17 mouse cellular contexts compared by ENCODE assay signal in the genomic region with DNA sequence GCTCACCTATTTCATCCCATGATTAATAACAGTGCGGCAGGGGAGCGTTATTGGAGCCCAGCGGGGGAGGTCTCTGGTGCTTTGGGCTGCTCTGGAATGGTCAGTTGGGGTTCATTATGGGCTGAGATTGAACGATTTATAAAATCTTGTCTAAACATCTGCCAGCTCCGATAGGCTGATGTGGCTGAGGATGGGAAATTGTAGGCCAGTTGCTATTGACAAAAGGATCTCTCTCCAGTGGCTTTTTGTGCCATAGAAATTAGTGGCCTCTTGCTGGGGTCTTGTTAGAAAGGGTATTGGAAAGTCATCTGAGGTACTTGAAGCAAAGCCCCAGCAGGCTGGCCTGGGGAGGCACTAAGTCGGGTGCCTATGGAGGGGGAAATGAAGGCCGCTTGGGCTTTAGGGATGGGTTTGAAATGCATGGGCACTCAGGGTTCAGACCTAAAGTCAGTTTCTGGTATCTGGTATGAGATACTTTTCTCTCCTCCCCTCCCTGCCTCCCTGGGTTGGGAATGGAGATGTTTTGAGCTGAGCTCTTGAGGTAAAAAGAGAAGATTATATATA. TPM values are rescaled to one million over a fixed set of nuclear protein-coding genes. Genes with fewer than 3 reads are reported as not detected.
DNase-seq lines count a peak whose midpoint lies in the region; ATAC-seq and TF ChIP-seq lines count a peak whose summit lies in the region.
"Had no signal": no experiment of that assay in that cellular context is flagged by ENCODE, and none has a peak within 500 bp of the region (broad histone marks: within the 10 kb centered on the region; RNA-seq: fewer than 3 reads in every experiment).

No protein-coding gene starts in this region.

- no peak for ATAC-seq in heart, embryonic 11.5 days (replicated peaks; ENCODE audit: insufficient number of reproducible peaks, low FRiP score, low TSS enrichment)
- no peak for ATAC-seq in hindbrain, embryonic 12.5 days (ENCODE audit: low FRiP score)
- ATAC-seq in midbrain, embryonic 14.5 days (ENCODE audit: low FRiP score, low TSS enrichment), result no peak
- no peak for ATAC-seq in stomach, postnatal 0 days (ENCODE audit: low FRiP score, low TSS enrichment)
- ATAC-seq: forebrain, embryonic 16.5 days; inflammation-experienced regulatory T-cells, adult 6 months; liver, embryonic 12.5 days had no signal

- intact Hi-C loops in heart, postnatal 10 days (cut with DNase I), result loop anchor here (5.0 to 10.0 kb wide), 2 partner anchors 397 to 1180 kb away; no protein-coding TSS in a partner anchor

- peaks cover 81% of the 10 kb centered on the region for H3K27me3 ChIP-seq in heart, embryonic 11.5 days (ENCODE audit: control insufficient read depth, insufficient read depth, low read length)
- peaks cover 43% of the 10 kb centered on the region for H3K27me3 ChIP-seq in hindbrain, embryonic 12.5 days
- peaks cover 20% of the 10 kb centered on the region for H3K27me3 ChIP-seq in midbrain, embryonic 14.5 days (ENCODE audit: control insufficient read depth, insufficient read depth, low read length)
- peaks cover 9% of the 10 kb centered on the region; the same call in 1 of the 2 replicates for H3K27me3 ChIP-seq in stomach, postnatal 0 days (ENCODE audit: control insufficient read depth, insufficient read depth, low read length)

- H3K36me3 ChIP-seq in heart, embryonic 11.5 days (ENCODE audit: control insufficient read depth, insufficient read depth, low read length), result no peaks in the 10 kb centered on the region
- 0 out of 2 replicates have a peak, but pooled peaks cover 4% of the 10 kb centered on the region for H3K36me3 ChIP-seq in hindbrain, embryonic 12.5 days
- peaks cover 28% of the 10 kb centered on the region for H3K36me3 ChIP-seq in midbrain, embryonic 14.5 days (ENCODE audit: control insufficient read depth, insufficient read depth, low read length)
- H3K36me3 ChIP-seq in stomach, postnatal 0 days (ENCODE audit: control insufficient read depth, insufficient read depth, low read length), result no peaks in the 10 kb centered on the region
- H3K36me3 ChIP-seq: embryonic facial prominence, embryonic 12.5 days; liver, embryonic 12.5 days had no signal

- WGBS in heart, embryonic 11.5 days (ENCODE audit: insufficient replicate concordance), result 25% methylated on average over 7 of the region's 7 CpGs
- 13% methylated on average over 7 of the region's 7 CpGs for WGBS in hindbrain, embryonic 12.5 days
- 19% methylated on average over 7 of the region's 7 CpGs for WGBS in midbrain, embryonic 14.5 days
- WGBS in stomach, postnatal 0 days, result 18% methylated on average over 7 of the region's 7 CpGs

- no peaks in the 10 kb centered on the region for H3K9me3 ChIP-seq in heart, embryonic 11.5 days (replicated peaks; ENCODE audit: control insufficient read depth, low read length)
- no peaks in the 10 kb centered on the region for H3K9me3 ChIP-seq in hindbrain, embryonic 12.5 days (replicated peaks)
- no peaks in the 10 kb centered on the region for H3K9me3 ChIP-seq in midbrain, embryonic 14.5 days (ENCODE audit: control insufficient read depth, low read length)
- no peaks in the 10 kb centered on the region for H3K9me3 ChIP-seq in stomach, postnatal 0 days (ENCODE audit: control insufficient read depth, low read length)
- H3K9me3 ChIP-seq: embryonic facial prominence, embryonic 12.5 days; liver, embryonic 12.5 days had no signal

- H3K4me3 ChIP-seq in heart, embryonic 11.5 days (ENCODE audit: low read depth, low read length), result no peak overlapping the region
- peak overlapping the region; percentile 28 for H3K4me3 ChIP-seq in hindbrain, embryonic 12.5 days
- H3K4me3 ChIP-seq in midbrain, embryonic 14.5 days (replicated peaks; ENCODE audit: low read depth, low read length), result peak overlapping the region; percentile 31
- H3K4me3 ChIP-seq in stomach, postnatal 0 days (ENCODE audit: low read depth, low read length), result no peak overlapping the region
- H3K4me3 ChIP-seq: embryonic facial prominence, embryonic 12.5 days; liver, embryonic 12.5 days had no signal

- H3K27ac ChIP-seq in heart, embryonic 11.5 days (ENCODE audit: low read depth, low read length), result no peak overlapping the region
- H3K27ac ChIP-seq in hindbrain, embryonic 12.5 days, result peak overlapping the region; percentile 66
- H3K27ac ChIP-seq in midbrain, embryonic 14.5 days (replicated peaks; ENCODE audit: low read depth, low read length), result peak overlapping the region; percentile 62
- H3K27ac ChIP-seq in stomach, postnatal 0 days (replicated peaks), result no peak overlapping the region
- H3K27ac ChIP-seq: embryonic facial prominence, embryonic 12.5 days; liver, embryonic 12.5 days had no signal

- no peak for TF ChIP-seq POLR2A in brain, embryonic 14.5 days (IDR thresholded peaks at IDR 0.05; ENCODE audit: borderline replicate concordance, extremely low read depth, insufficient read depth, insufficient read length, poor library complexity, severe bottlenecking)

- TF ChIP-seq EP300 in stomach, postnatal 0 days (optimal IDR thresholded peaks at IDR 0.05), result no peak

- no peak for TF ChIP-seq CTCF in brain, embryonic 14.5 days (IDR thresholded peaks at IDR 0.05; ENCODE audit: borderline replicate concordance, extremely low read depth, insufficient read depth, insufficient read length)
- no peak for TF ChIP-seq CTCF in stomach, postnatal 0 days (IDR thresholded peaks at IDR 0.05; ENCODE audit: low read depth)

- no peak overlapping the region for H3K9ac ChIP-seq in heart, embryonic 11.5 days (ENCODE audit: low read depth, low read length)
- H3K9ac ChIP-seq in hindbrain, embryonic 12.5 days, result peak overlapping the region; percentile 42; the same call in 1 of the 2 replicates
- H3K9ac ChIP-seq in midbrain, embryonic 14.5 days (replicated peaks; ENCODE audit: low read length), result peak overlapping the region; percentile 55; the same call in 1 of the 2 replicates
- H3K9ac ChIP-seq in stomach, postnatal 0 days (ENCODE audit: low read length), result no peak overlapping the region
- H3K9ac ChIP-seq: embryonic facial prominence, embryonic 12.5 days; liver, embryonic 12.5 days had no signal

- no peak for DNase-seq in heart, postnatal 10 days
- peak; percentile 24 for DNase-seq in brain, embryonic 14.5 days (ENCODE audit: low read depth)
- peak; percentile 44 for DNase-seq in midbrain, embryonic 14.5 days
- DNase-seq in right cerebral cortex, postnatal 10 days (ENCODE audit: low spot score in 2 of 2), result no peak
- DNase-seq in urinary bladder, postnatal 14 days (ENCODE audit: low spot score), result no peak
- DNase-seq in stomach, postnatal 0 days (ENCODE audit: low spot score), result no peak
- DNase-seq: cerebellum, adult 8-10 months; layer of hippocampus, adult 9-11 months; spleen, adult 18-20 months; thymus, postnatal 4 days had no signal

- peak overlapping the region; percentile 6; the same call in 1 of the 2 replicates for H3K4me2 ChIP-seq in heart, embryonic 11.5 days
- peak overlapping the region; percentile 65 for H3K4me2 ChIP-seq in hindbrain, embryonic 12.5 days (replicated peaks)
- peak overlapping the region; percentile 79 for H3K4me2 ChIP-seq in midbrain, embryonic 14.5 days (ENCODE audit: low read length)
- H3K4me2 ChIP-seq in stomach, postnatal 0 days (replicated peaks; ENCODE audit: low read depth), result no peak overlapping the region
- H3K4me2 ChIP-seq: embryonic facial prominence, embryonic 12.5 days; liver, embryonic 12.5 days had no signal

- H3K4me1 ChIP-seq in heart, embryonic 11.5 days (ENCODE audit: control insufficient read depth, insufficient read depth, low read length), result peaks cover 4% of the 10 kb centered on the region
- H3K4me1 ChIP-seq in hindbrain, embryonic 12.5 days, result peaks cover 68% of the 10 kb centered on the region
- H3K4me1 ChIP-seq in midbrain, embryonic 14.5 days (ENCODE audit: control insufficient read depth, insufficient read depth, low read length), result peaks cover 63% of the 10 kb centered on the region
- no peaks in the 10 kb centered on the region for H3K4me1 ChIP-seq in stomach, postnatal 0 days (replicated peaks; ENCODE audit: control insufficient read depth, insufficient read depth)

RNA-seq across cellular contexts. Expression of gene Irx2, which starts 6.2 kb away (rescaled TPM):
- polyA plus RNA-seq in heart, embryonic 11.5 days (2014; fragmentation: Nextera tagmentation; extraction: Ambion mirVana), result 11.0 and 13.3 TPM in 2 replicates
- 1 to 10 TPM; 4.3 to 5.8 TPM for total RNA-seq in heart, postnatal 10 days (2021)
- 47.9 and 89.3 TPM in 2 replicates for polyA plus RNA-seq in brain, embryonic 14.5 days (2012; rRNA removed)
- 62.7 and 67.2 TPM in 2 replicates for polyA plus RNA-seq in hindbrain, embryonic 12.5 days (2016; fragmentation: Nextera tagmentation; extraction: Ambion mirVana)
- 57.1 and 64.8 TPM in 2 replicates for polyA plus RNA-seq in midbrain, embryonic 14.5 days (2014; fragmentation: Nextera tagmentation; extraction: Ambion mirVana)
- 11.1 and 12.5 TPM in 2 replicates for polyA plus RNA-seq in stomach, postnatal 0 days (2015; fragmentation: Nextera tagmentation; extraction: Ambion mirVana)
- total RNA-seq: megakaryocyte, adult 5-6 weeks had no signal
- polyA plus RNA-seq: inflammation-experienced regulatory T-cells, adult 6 months; liver, embryonic 12.5 days had no signal

Comparison
In these comparisons a context has a peak if more than half of its experiments do, and no peak if none do; other contexts are left out.
1. H3K27ac ChIP-seq: peak in hindbrain, embryonic 12.5 days (single experiment) and midbrain, embryonic 14.5 days (single experiment); none in heart, embryonic 11.5 days (single experiment) and stomach, postnatal 0 days (single experiment).
2. H3K4me3 ChIP-seq: peak in hindbrain, embryonic 12.5 days (single experiment) and midbrain, embryonic 14.5 days (single experiment); none in heart, embryonic 11.5 days (single experiment) and stomach, postnatal 0 days (single experiment).
3. H3K9ac ChIP-seq: peak in hindbrain, embryonic 12.5 days (single experiment) and midbrain, embryonic 14.5 days (single experiment); none in heart, embryonic 11.5 days (single experiment) and stomach, postnatal 0 days (single experiment).
4. DNase-seq: peak in brain, embryonic 14.5 days (single experiment) and midbrain, embryonic 14.5 days (single experiment); none in heart, postnatal 10 days (0 of 2), right cerebral cortex, postnatal 10 days (0 of 2), urinary bladder, postnatal 14 days (single experiment) and stomach, postnatal 0 days (single experiment).